In genomic region chr11:96319071-96319902, GRCm38 (mm10) we compare ENCODE assay signal across 8 mouse cellular contexts. TPM values are rescaled to one million over a fixed set of nuclear protein-coding genes. Genes with fewer than 3 reads are reported as not detected.
DNase-seq lines count a peak whose midpoint lies in the region; ATAC-seq lines count a peak whose summit lies in the region.

No protein-coding gene starts in this region.

- H3K9me3 ChIP-seq in heart, embryonic 11.5 days (replicated peaks; ENCODE audit: control insufficient read depth, low read length), result no peaks in the 10 kb centered on the region
- H3K9me3 ChIP-seq in embryonic facial prominence, embryonic 13.5 days, result no peaks in the 10 kb centered on the region

- H3K4me1 ChIP-seq in heart, embryonic 11.5 days (ENCODE audit: control insufficient read depth, insufficient read depth, low read length), result peaks cover 4% of the 10 kb centered on the region; the same call in 1 of the 2 replicates
- peaks cover 4% of the 10 kb centered on the region; the same call in 1 of the 2 replicates for H3K4me1 ChIP-seq in embryonic facial prominence, embryonic 13.5 days

- peak overlapping the region; percentile 80 for H3K27ac ChIP-seq in heart, embryonic 11.5 days (ENCODE audit: low read depth, low read length)
- H3K27ac ChIP-seq in embryonic facial prominence, embryonic 13.5 days, result no peak overlapping the region

- peak overlapping the region; percentile 55 for H3K4me3 ChIP-seq in heart, embryonic 11.5 days (ENCODE audit: low read depth, low read length)
- H3K4me3 ChIP-seq in embryonic facial prominence, embryonic 13.5 days, result peak overlapping the region; percentile 25

- no peaks in the 10 kb centered on the region for H3K36me3 ChIP-seq in heart, embryonic 11.5 days (ENCODE audit: control insufficient read depth, insufficient read depth, low read length)
- H3K36me3 ChIP-seq in embryonic facial prominence, embryonic 13.5 days, result no peaks in the 10 kb centered on the region

- 0% methylated on average over 28 of the region's 34 CpGs for WGBS in heart, embryonic 11.5 days (ENCODE audit: insufficient replicate concordance)
- 1% methylated on average over 32 of the region's 34 CpGs for WGBS in embryonic facial prominence, embryonic 13.5 days

- peak overlapping the region; percentile 74 for H3K4me2 ChIP-seq in heart, embryonic 11.5 days
- peak overlapping the region; percentile 39 for H3K4me2 ChIP-seq in embryonic facial prominence, embryonic 13.5 days

- no peak for ATAC-seq in heart, embryonic 11.5 days (replicated peaks; ENCODE audit: insufficient number of reproducible peaks, low FRiP score, low TSS enrichment)
- ATAC-seq in embryonic facial prominence, embryonic 13.5 days (ENCODE audit: insufficient number of reproducible peaks, insufficient read depth, low FRiP score, low TSS enrichment, low read depth), result no peak
- ATAC-seq in granulocyte monocyte progenitor cell, adult 5-6 weeks (replicated peaks; ENCODE audit: poor library complexity, severe bottlenecking), result no peak

- DNase-seq in heart, postnatal 14 days, result no peak
- peak; percentile 58 to 73 for DNase-seq in kidney, adult 8-10 months
- DNase-seq in mesoderm, embryonic 11.5 days (ENCODE audit: low read depth, low spot score), result peak; percentile 93
- DNase-seq in thymus, postnatal 10 days (ENCODE audit: low spot score in 2 of 2), result no peak
- DNase-seq in retina, postnatal 1 day, result no peak

- intact Hi-C loops in heart, postnatal 14 days (cut with DNase I), result loop anchor here (5.0 kb wide), 1 partner anchor 33 kb away; the partner anchor contains the start of gene Hoxb2

- peaks cover 91% of the 10 kb centered on the region for H3K27me3 ChIP-seq in heart, embryonic 11.5 days (ENCODE audit: control insufficient read depth, insufficient read depth, low read length)
- H3K27me3 ChIP-seq in embryonic facial prominence, embryonic 13.5 days, result peaks cover 100% of the 10 kb centered on the region

- peak overlapping the region; percentile 69 for H3K9ac ChIP-seq in heart, embryonic 11.5 days (ENCODE audit: low read depth, low read length)
- no peak overlapping the region for H3K9ac ChIP-seq in embryonic facial prominence, embryonic 13.5 days

RNA-seq across cellular contexts. Expression of gene Hoxb4, which starts 1.2 kb away (rescaled TPM):
- 0.21 and 0.77 TPM in 2 replicates for polyA plus RNA-seq in heart, embryonic 11.5 days (2014; fragmentation: Nextera tagmentation; extraction: Ambion mirVana)
- total RNA-seq in heart, postnatal 14 days (2021), result 1 to 10 TPM; 1.0 to 1.3 TPM
- 0.13 TPM in 1 of 2 replicates, not detected in the other for polyA plus RNA-seq in embryonic facial prominence, embryonic 13.5 days (2015; fragmentation: Nextera tagmentation; extraction: Ambion mirVana)
- total RNA-seq in granulocyte monocyte progenitor cell, adult 5-6 weeks (2014; fragmentation: Nextera tagmentation), result 2.6 and 3.8 TPM in 2 replicates
- 1.9 and 2.3 TPM in 2 replicates for total RNA-seq in granulocyte monocyte progenitor cell, adult 5-6 weeks (2017)

RNA-seq across cellular contexts. Expression of gene Hoxb3, which starts 3.8 kb away (rescaled TPM):
- 0.74 and 1.0 TPM in 2 replicates for polyA plus RNA-seq in heart, embryonic 11.5 days (2014; fragmentation: Nextera tagmentation; extraction: Ambion mirVana)
- total RNA-seq in heart, postnatal 14 days (2021), result under 1 TPM; 0.76 to 0.79 TPM
- not detected in 2 replicates for polyA plus RNA-seq in embryonic facial prominence, embryonic 13.5 days (2015; fragmentation: Nextera tagmentation; extraction: Ambion mirVana)
- total RNA-seq in granulocyte monocyte progenitor cell, adult 5-6 weeks (2014; fragmentation: Nextera tagmentation), result 1.5 and 7.8 TPM in 2 replicates
- 0.05 and 0.56 TPM in 2 replicates for total RNA-seq in granulocyte monocyte progenitor cell, adult 5-6 weeks (2017)

RNA-seq across cellular contexts. Expression of gene Hoxb5, which starts 16.2 kb away (rescaled TPM):
- polyA plus RNA-seq in heart, embryonic 11.5 days (2014; fragmentation: Nextera tagmentation; extraction: Ambion mirVana), result 0.65 and 2.4 TPM in 2 replicates
- under 1 TPM; 0.19 to 0.22 TPM for total RNA-seq in heart, postnatal 14 days (2021)
- polyA plus RNA-seq in embryonic facial prominence, embryonic 13.5 days (2015; fragmentation: Nextera tagmentation; extraction: Ambion mirVana), result 6.0 TPM in 1 of 2 replicates, not detected in the other
- not detected in 2 replicates for total RNA-seq in granulocyte monocyte progenitor cell, adult 5-6 weeks (2014; fragmentation: Nextera tagmentation)
- 0.05 TPM in 1 of 2 replicates, not detected in the other for total RNA-seq in granulocyte monocyte progenitor cell, adult 5-6 weeks (2017)

RNA-seq across cellular contexts. Expression of gene Hoxb6, which starts 27.0 kb away (rescaled TPM):
- 0.32 and 0.90 TPM in 2 replicates for polyA plus RNA-seq in heart, embryonic 11.5 days (2014; fragmentation: Nextera tagmentation; extraction: Ambion mirVana)
- total RNA-seq in heart, postnatal 14 days (2021), result not detected
- 4.0 TPM in 1 of 2 replicates, not detected in the other for polyA plus RNA-seq in embryonic facial prominence, embryonic 13.5 days (2015; fragmentation: Nextera tagmentation; extraction: Ambion mirVana)
- total RNA-seq in granulocyte monocyte progenitor cell, adult 5-6 weeks (2014; fragmentation: Nextera tagmentation), result not detected in 2 replicates
- not detected in 2 replicates for total RNA-seq in granulocyte monocyte progenitor cell, adult 5-6 weeks (2017)

RNA-seq across cellular contexts. Expression of gene Hoxb2, which starts 31.0 kb away (rescaled TPM):
- 4.5 and 7.4 TPM in 2 replicates for polyA plus RNA-seq in heart, embryonic 11.5 days (2014; fragmentation: Nextera tagmentation; extraction: Ambion mirVana)
- 1 to 10 TPM in 1 of 2 experiments, under 1 TPM in 1; 0.78 to 1.3 TPM for total RNA-seq in heart, postnatal 14 days (2021)
- 0.28 and 0.52 TPM in 2 replicates for polyA plus RNA-seq in embryonic facial prominence, embryonic 13.5 days (2015; fragmentation: Nextera tagmentation; extraction: Ambion mirVana)
- total RNA-seq in granulocyte monocyte progenitor cell, adult 5-6 weeks (2014; fragmentation: Nextera tagmentation), result 1.7 TPM in 1 of 2 replicates, not detected in the other
- 0.26 TPM in 1 of 2 replicates, not detected in the other for total RNA-seq in granulocyte monocyte progenitor cell, adult 5-6 weeks (2017)

Comparison
In these comparisons a context has a peak if more than half of its experiments do, and no peak if none do; other contexts are left out.
1. DNase-seq: peak in kidney, adult 8-10 months (2 of 2) and mesoderm, embryonic 11.5 days (single experiment); none in heart, postnatal 14 days (0 of 2), thymus, postnatal 10 days (0 of 2) and retina, postnatal 1 day (single experiment).